In the genomic region with DNA sequence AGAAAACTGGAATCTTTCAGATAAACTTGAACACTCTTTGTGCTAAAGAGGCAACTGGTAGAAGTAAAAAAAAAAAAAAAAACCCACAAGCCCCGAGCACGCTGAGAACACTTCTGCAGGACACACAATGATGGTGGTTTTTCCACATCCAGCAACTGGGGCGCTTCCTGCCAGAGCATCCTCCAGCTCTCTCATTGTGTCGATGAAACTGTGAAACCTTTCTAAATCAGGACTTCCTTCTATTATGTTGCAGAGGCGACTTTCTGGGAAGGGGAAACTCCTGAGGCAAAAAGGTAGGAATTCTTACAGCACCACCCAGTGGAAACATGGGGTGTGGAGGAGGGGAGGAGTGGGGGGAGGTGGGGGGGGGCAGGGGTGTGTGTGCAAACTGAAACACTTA, we compare ENCODE assay signal across 10 mouse cellular contexts. TPM values are rescaled to one million over a fixed set of nuclear protein-coding genes. Genes with fewer than 3 reads are reported as not detected.
A peak's percentile ranks its signal among the peaks of the same experiment; 100 is the strongest.
DNase-seq lines count a peak whose midpoint lies in the region; ATAC-seq and TF ChIP-seq lines count a peak whose summit lies in the region.
"Had no signal": no experiment of that assay in that cellular context is flagged by ENCODE, and none has a peak within 500 bp of the region (broad histone marks: within the 10 kb centered on the region; RNA-seq: fewer than 3 reads in every experiment).

No protein-coding gene starts in this region.

- H3K9ac ChIP-seq in heart, embryonic 16.5 days (ENCODE audit: low read length) = no peak overlapping the region

- H3K4me1 ChIP-seq in heart, embryonic 16.5 days (ENCODE audit: control insufficient read depth, insufficient read depth, low read length) = peaks cover 29% of the 10 kb centered on the region
- H3K4me1 ChIP-seq in forebrain, embryonic 10.5 days = peaks cover 20% of the 10 kb centered on the region

- peak overlapping the region; percentile 25; the same call in 1 of the 2 replicates for H3K27ac ChIP-seq in left cerebral cortex, adult 2 months
- H3K27ac ChIP-seq in heart, embryonic 16.5 days (ENCODE audit: low read length) = peak overlapping the region; percentile 83
- H3K27ac ChIP-seq in forebrain, embryonic 10.5 days = no peak overlapping the region

- ATAC-seq in activated CD4-positive, CD25-positive, alpha-beta regulatory T cell, adult 4 months = peak; percentile 53
- ATAC-seq in heart, embryonic 16.5 days (replicated peaks; ENCODE audit: extremely low read depth, insufficient read depth, low FRiP score) = peak; percentile 74

- no peak for DNase-seq in left cerebral cortex, adult 2 months (ENCODE audit: extremely low spot score in 1 of 2, low spot score in 2 of 2)
- DNase-seq in left cerebral cortex, adult 11 months (ENCODE audit: low spot score) = no peak
- DNase-seq in lung, postnatal 25 days (ENCODE audit: low spot score) = peak; percentile 76
- DNase-seq in gastrocnemius, postnatal 4 days (ENCODE audit: low spot score in 2 of 2) = no peak
- DNase-seq in forebrain, embryonic 10.5 days (ENCODE audit: extremely low spot score, low spot score) = no peak
- DNase-seq in urinary bladder, postnatal 25 days (ENCODE audit: low spot score) = no peak
- DNase-seq: right cerebral cortex, postnatal 25 days had no signal

- peak; percentile 2; the same call in 1 of the 2 replicates for TF ChIP-seq CTCF in left cerebral cortex, adult 2 months (IDR thresholded peaks at IDR 0.05)

- WGBS in heart, embryonic 16.5 days = 32% methylated on average over 5 of the region's 5 CpGs
- WGBS in forebrain, embryonic 10.5 days = 48% methylated on average over 5 of the region's 5 CpGs

- intact Hi-C loops in left cerebral cortex, adult 2 months (cut with DNase I) = loop anchor here (5.0 kb wide), 1 partner anchor 65 kb away; no protein-coding TSS in a partner anchor

- H3K27me3 ChIP-seq in heart, embryonic 16.5 days (ENCODE audit: control insufficient read depth, insufficient read depth, low read length) = no peaks in the 10 kb centered on the region
- H3K27me3 ChIP-seq in forebrain, embryonic 10.5 days (ENCODE audit: poor library complexity, severe bottlenecking) = no peaks in the 10 kb centered on the region
- H3K27me3 ChIP-seq: megakaryocyte, embryonic 14.5 days had no signal

- no peak overlapping the region for H3K4me2 ChIP-seq in heart, embryonic 16.5 days (ENCODE audit: low read depth, low read length)

- H3K9me3 ChIP-seq in heart, embryonic 16.5 days (replicated peaks; ENCODE audit: control insufficient read depth, low read length) = no peaks in the 10 kb centered on the region
- no peaks in the 10 kb centered on the region for H3K9me3 ChIP-seq in forebrain, embryonic 10.5 days
- H3K9me3 ChIP-seq: megakaryocyte, embryonic 14.5 days had no signal

- no peaks in the 10 kb centered on the region for H3K36me3 ChIP-seq in heart, embryonic 16.5 days (ENCODE audit: control insufficient read depth, insufficient read depth)
- no peaks in the 10 kb centered on the region for H3K36me3 ChIP-seq in forebrain, embryonic 10.5 days (replicated peaks)

- H3K4me3 ChIP-seq in left cerebral cortex, adult 2 months = no peak overlapping the region
- no peak overlapping the region for H3K4me3 ChIP-seq in heart, embryonic 16.5 days (ENCODE audit: low read length)
- no peak overlapping the region for H3K4me3 ChIP-seq in forebrain, embryonic 10.5 days

RNA-seq across cellular contexts. Expression of a gene that starts 13.2 kb away (rescaled TPM):
- total RNA-seq in left cerebral cortex, adult 2 months (2021) = 10 to 100 TPM in 1 of 2 experiments, 1 to 10 TPM in 1; 8.6 to 11.9 TPM
- polyA plus RNA-seq in activated CD4-positive, CD25-positive, alpha-beta regulatory T cell, adult 4 months (2017; shearing (Covaris generic)) = 10 to 100 TPM; 30.4 to 37.0 TPM
- polyA plus RNA-seq in heart, embryonic 16.5 days (2015; fragmentation: Nextera tagmentation; extraction: Ambion mirVana) = 29.3 and 34.2 TPM in 2 replicates
- 10 to 100 TPM; 63.4 to 64.4 TPM for total RNA-seq in gastrocnemius, postnatal 4 days (2021)
- polyA plus RNA-seq in forebrain, embryonic 10.5 days (2016; fragmentation: Nextera tagmentation; extraction: Ambion mirVana) = 13.1 and 14.5 TPM in 2 replicates
